Mouse (Mus musculus) kidney, embryonic 14.5 days (tissue): Measurements from ENCODE around the gene Il2ra. TPM values are rescaled to one million over a fixed set of nuclear protein-coding genes. Genes with fewer than 3 reads are reported as not detected.

Experiments
- ATAC-seq: fragments of 200-750 bp; cut with Nextera tagmentation; 2 replicates; pipeline ENCODE4 v1.8.0; 2017; ENCODE audit warnings: moderate number of reproducible peaks, mild to moderate bottlenecking, moderate TSS enrichment, moderate library complexity; ENCODE audit not compliant: low FRiP score, low TSS enrichment
- H3K27ac ChIP-seq: fragments of 300-500 bp; sonication (generic); 2 replicates; pipeline ENCODE4 v1.5.1; 2014; ENCODE audit warnings: low read depth, mild to moderate bottlenecking, low read length, moderate library complexity, mixed read lengths
- H3K27me3 ChIP-seq: fragments of 300-500 bp; sonication (generic); 2 replicates; pipeline ENCODE4 v1.6.1; 2014; ENCODE audit warnings: mild to moderate bottlenecking, low read length; ENCODE audit not compliant: control insufficient read depth, insufficient read depth
- H3K36me3 ChIP-seq: fragments of 300-500 bp; sonication (generic); 2 replicates; pipeline ENCODE4 v1.6.1; 2014; ENCODE audit warnings: low read length, mixed read lengths; ENCODE audit not compliant: control insufficient read depth, insufficient read depth
- H3K4me1 ChIP-seq: fragments of 300-500 bp; sonication (generic); 2 replicates; pipeline ENCODE4 v1.6.1; 2014; ENCODE audit warnings: low read length, mixed read lengths; ENCODE audit not compliant: control insufficient read depth, insufficient read depth
- H3K4me2 ChIP-seq: fragments of 300-500 bp; sonication (generic); replicated peaks from 2 replicates; pipeline ENCODE4 v1.6.1; 2014; ENCODE audit warnings: low read depth, mild to moderate bottlenecking, low read length
- H3K4me3 ChIP-seq: fragments of 300-500 bp; sonication (generic); 2 replicates; pipeline ENCODE4 v1.5.1; 2014; ENCODE audit warnings: mild to moderate bottlenecking, low read length
- H3K9ac ChIP-seq: fragments of 300-500 bp; sonication (generic); 2 replicates; pipeline ENCODE4 v1.6.1; 2014; ENCODE audit warnings: low read depth, mild to moderate bottlenecking, low read length, moderate library complexity
- H3K9me3 ChIP-seq: fragments of 300-500 bp; sonication (generic); 2 replicates; pipeline ENCODE4 v1.6.1; 2016; ENCODE audit warnings: low read length; ENCODE audit not compliant: control insufficient read depth
- WGBS: fragments of 180-500 bp; shearing (Covaris S2); extraction: QIAGEN DNeasy Blood & Tissue Kit; methylation state at CpG from one replicate; pipeline ENCODE4 v1.1.7; 2014; 5-methylcytosine and 5-hydroxymethylcytosine counted together
- polyA plus RNA-seq: library from polyadenylated mRNA; unstranded; fragments of >200 nt; fragmentation: Nextera tagmentation; extraction: Ambion mirVana; gene quantifications from 2 replicates; pipeline ENCODE4 v1.2.1, GENCODE M21; 2014

Il2ra gene
- polyA plus RNA-seq, 1 experiment from 2014 or later: not detected

GRCm38 (mm10) chr2:11682712-11683111 is 40.1 kb downstream of the Il2ra start:
- Histone ChIP-seq H3K27ac (no peak overlapping the region), H3K27me3 (no peaks in the 10 kb centered on the region), H3K9ac (no peak overlapping the region), H3K4me2 (no peak overlapping the region), H3K4me3 (no peak overlapping the region), H3K36me3 (no peaks in the 10 kb centered on the region), H3K4me1 (no peaks in the 10 kb centered on the region), H3K9me3 (no peaks in the 10 kb centered on the region)
- 70% methylated on average over 4 of the region's 4 CpGs for WGBS
- no peak for ATAC-seq

GRCm38 (mm10) chr2:11686512-11686911 is 43.9 kb downstream of the Il2ra start:
- Histone ChIP-seq H3K27me3 (no peaks in the 10 kb centered on the region), H3K4me2 (no peak overlapping the region), H3K4me3 (no peak overlapping the region), H3K9me3 (no peaks in the 10 kb centered on the region), H3K4me1 (no peaks in the 10 kb centered on the region), H3K9ac (no peak overlapping the region), H3K27ac (no peak overlapping the region), H3K36me3 (no peaks in the 10 kb centered on the region)
- ATAC-seq: no peak
- WGBS: 75% methylated on average over 4 of the region's 4 CpGs

DNA sequence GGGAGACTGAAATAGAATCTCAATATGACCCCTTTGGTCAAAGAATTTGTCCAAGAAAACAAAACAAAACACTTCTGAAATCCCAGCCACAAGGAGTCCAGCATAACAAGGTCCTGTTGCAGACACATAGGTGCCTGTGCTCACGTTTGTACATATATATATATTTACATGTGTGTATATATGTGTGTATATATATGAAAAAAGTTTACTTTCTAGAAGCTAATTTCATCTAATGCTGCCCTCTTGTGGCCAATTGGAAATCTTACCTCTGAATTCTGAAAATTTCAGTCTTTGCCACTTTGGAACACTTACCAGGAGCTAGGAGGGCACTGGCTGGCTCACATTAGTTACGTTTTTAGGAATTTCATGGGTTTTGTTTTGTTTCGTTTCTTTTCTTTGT is 44.8 kb downstream of the Il2ra start:
- ATAC-seq: no peak
- Histone ChIP-seq H3K9me3 (no peaks in the 10 kb centered on the region), H3K27ac (no peak overlapping the region), H3K36me3 (no peaks in the 10 kb centered on the region), H3K27me3 (no peaks in the 10 kb centered on the region), H3K4me3 (no peak overlapping the region), H3K9ac (no peak overlapping the region), H3K4me2 (no peak overlapping the region), H3K4me1 (no peaks in the 10 kb centered on the region)
- 26% methylated on average over 3 of the region's 3 CpGs for WGBS

DNA sequence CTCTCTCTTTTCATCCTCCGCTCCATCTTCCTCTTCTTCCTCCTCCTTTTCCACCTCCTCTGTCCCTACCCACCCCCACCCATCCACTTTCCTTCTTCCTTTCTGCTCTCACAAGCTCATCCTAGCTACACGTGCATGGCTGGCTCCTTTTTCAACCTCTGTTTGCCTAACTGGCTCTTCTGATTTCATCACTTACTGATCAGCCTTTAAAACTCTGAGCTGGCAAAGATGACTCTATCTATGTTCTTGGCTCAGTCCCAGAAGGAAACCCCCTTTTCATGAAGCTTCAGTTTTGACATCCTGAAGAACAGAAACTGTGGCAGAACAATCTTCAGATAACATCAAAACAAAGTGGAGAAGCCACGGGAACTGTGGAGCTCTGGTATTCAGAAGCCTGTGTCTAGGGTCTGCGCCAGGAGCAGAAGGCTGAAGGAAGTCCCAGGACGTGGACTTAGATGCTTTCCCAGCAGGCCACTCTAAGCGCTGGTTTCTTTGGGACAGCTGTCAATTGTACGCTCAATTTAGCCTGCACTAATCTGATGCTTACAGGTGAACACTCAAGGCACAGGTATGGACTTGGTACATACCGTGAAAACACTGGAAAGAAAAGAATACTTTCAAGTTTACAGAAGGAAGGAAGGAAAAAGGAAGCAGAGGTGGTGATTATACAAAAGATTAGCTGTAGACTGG is 47.7 kb downstream of the Il2ra start:
- no peak overlapping the region for H3K27ac ChIP-seq
- no peaks in the 10 kb centered on the region for H3K27me3 ChIP-seq
- H3K9me3 ChIP-seq: no peaks in the 10 kb centered on the region
- no peak overlapping the region for H3K4me3 ChIP-seq
- no peak overlapping the region for H3K9ac ChIP-seq
- no peaks in the 10 kb centered on the region for H3K36me3 ChIP-seq
- H3K4me2 ChIP-seq: no peak overlapping the region
- H3K4me1 ChIP-seq: no peaks in the 10 kb centered on the region
- no peak for ATAC-seq
- WGBS: 75% methylated on average over 8 of the region's 8 CpGs

GRCm38 (mm10) chr2:11693352-11693751 is 50.7 kb downstream of the Il2ra start:
- Histone ChIP-seq H3K27me3 (no peaks in the 10 kb centered on the region), H3K27ac (no peak overlapping the region), H3K9me3 (no peaks in the 10 kb centered on the region), H3K4me2 (no peak overlapping the region), H3K4me1 (no peaks in the 10 kb centered on the region), H3K9ac (no peak overlapping the region), H3K36me3 (no peaks in the 10 kb centered on the region), H3K4me3 (no peak overlapping the region)
- WGBS: 89% methylated on average over 4 of the region's 4 CpGs
- ATAC-seq: no peak

DNA sequence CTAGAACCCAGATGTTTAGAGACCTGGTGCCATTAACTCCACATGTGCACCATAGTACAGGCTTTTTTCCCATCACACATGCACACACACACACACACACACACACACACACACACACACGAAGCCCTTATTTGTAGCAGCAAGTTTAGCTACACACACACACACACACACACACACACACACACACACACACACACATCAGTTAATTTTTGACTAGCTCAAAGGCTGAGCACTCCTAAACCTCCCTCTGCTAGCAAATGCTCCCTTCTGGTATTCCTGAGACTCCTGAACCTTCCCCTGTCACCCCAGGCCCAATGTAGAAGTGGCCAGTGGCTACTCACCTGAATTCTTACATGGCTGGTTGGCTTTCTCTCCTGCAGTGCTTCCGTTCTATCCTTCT is 51.5 kb downstream of the Il2ra start:
- Histone ChIP-seq H3K9ac (no peak overlapping the region), H3K9me3 (no peaks in the 10 kb centered on the region), H3K27me3 (no peaks in the 10 kb centered on the region), H3K36me3 (no peaks in the 10 kb centered on the region), H3K4me1 (no peaks in the 10 kb centered on the region), H3K27ac (no peak overlapping the region), H3K4me2 (no peak overlapping the region), H3K4me3 (no peak overlapping the region)
- WGBS: 79% methylated on average over 2 of the region's 2 CpGs
- no peak for ATAC-seq

DNA sequence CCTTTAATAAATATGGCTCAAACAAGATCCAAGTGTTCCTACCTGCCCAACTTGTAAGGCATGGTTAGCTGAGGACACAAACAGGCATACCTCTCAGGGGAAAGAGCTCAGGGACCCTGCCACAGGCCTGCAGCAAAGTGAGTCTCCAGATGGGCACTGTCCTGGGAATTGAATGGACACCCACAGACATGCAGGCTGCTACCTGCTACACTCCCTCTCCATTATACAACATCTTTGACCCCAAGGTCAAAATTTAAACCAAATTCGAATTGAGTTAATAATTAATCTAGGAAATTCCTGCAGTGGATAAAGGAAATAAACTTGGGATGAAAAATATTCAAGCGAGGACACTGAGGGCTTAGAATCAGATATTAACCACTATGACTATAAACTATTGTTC is 53.3 kb downstream of the Il2ra start:
- WGBS: 79% methylated on average over 2 of the region's 2 CpGs
- Histone ChIP-seq H3K4me3 (no peak overlapping the region), H3K4me1 (no peaks in the 10 kb centered on the region), H3K27me3 (no peaks in the 10 kb centered on the region), H3K9ac (no peak overlapping the region), H3K4me2 (no peak overlapping the region), H3K9me3 (no peaks in the 10 kb centered on the region), H3K27ac (no peak overlapping the region), H3K36me3 (no peaks in the 10 kb centered on the region)
- ATAC-seq: no peak

GRCm38 (mm10) chr2:11698994-11699393 is 56.4 kb downstream of the Il2ra start:
- WGBS: 43% methylated on average over 5 of the region's 5 CpGs
- H3K36me3 ChIP-seq: no peaks in the 10 kb centered on the region

GRCm38 (mm10) chr2:11699905-11700304 is 57.3 kb downstream of the Il2ra start:
- ATAC-seq: no peak
- no peak overlapping the region for H3K4me2 ChIP-seq
- H3K4me1 ChIP-seq: no peaks in the 10 kb centered on the region
- H3K4me3 ChIP-seq: no peak overlapping the region
- WGBS: 93% methylated on average over 2 of the region's 2 CpGs
- peaks cover 3% of the 10 kb centered on the region; the same call in 1 of the 2 replicates for H3K27me3 ChIP-seq
- H3K9ac ChIP-seq: no peak overlapping the region
- no peaks in the 10 kb centered on the region for H3K36me3 ChIP-seq
- H3K9me3 ChIP-seq: no peaks in the 10 kb centered on the region
- no peak overlapping the region for H3K27ac ChIP-seq

More at GRCm38 (mm10) chr2:11698994-11699393, 56.4 kb downstream of the Il2ra start:
- Histone ChIP-seq H3K27me3 (peaks cover 3% of the 10 kb centered on the region; the same call in 1 of the 2 replicates), H3K9ac (no peak overlapping the region), H3K4me1 (no peaks in the 10 kb centered on the region), H3K4me3 (no peak overlapping the region), H3K4me2 (no peak overlapping the region), H3K27ac (no peak overlapping the region), H3K9me3 (no peaks in the 10 kb centered on the region)
- ATAC-seq: no peak
